Mouse (Mus musculus) liver, postnatal 0 days (tissue): ENCODE results near the gene Tmem135. TPM values are rescaled to one million over a fixed set of nuclear protein-coding genes. Genes with fewer than 3 reads are reported as not detected.

ENCODE experiments used
- ATAC-seq: fragments of 200-750 bp; cut with Nextera tagmentation; 2 replicates; pipeline ENCODE4 v1.8.0; 2017; ENCODE audit warnings: mild to moderate bottlenecking, moderate library complexity
- DNase-seq: peaks from one replicate; pipeline ENCODE4 v3.0.0-alpha.2; 2016
- H3K27ac ChIP-seq: fragments of 300-500 bp; sonication (generic); 2 replicates; pipeline ENCODE4 v1.5.1; 2014; ENCODE audit warnings: antibody characterized with exemption, moderate library complexity, mild to moderate bottlenecking, low read depth
- H3K27me3 ChIP-seq: fragments of 300-500 bp; sonication (generic); 2 replicates; pipeline ENCODE4 v1.6.1; 2014; ENCODE audit warnings: low read length, control low read depth, mixed read lengths; ENCODE audit not compliant: insufficient read depth
- H3K36me3 ChIP-seq: fragments of 300-500 bp; sonication (generic); replicated peaks from 2 replicates; pipeline ENCODE4 v1.6.1; 2014; ENCODE audit warnings: mild to moderate bottlenecking, control low read depth, low read length, moderate library complexity, mixed read lengths; ENCODE audit not compliant: insufficient read depth
- H3K4me1 ChIP-seq: fragments of 300-500 bp; sonication (generic); 2 replicates; pipeline ENCODE4 v1.6.1; 2014; ENCODE audit warnings: antibody characterized with exemption, mild to moderate bottlenecking, control low read depth; ENCODE audit not compliant: insufficient read depth
- H3K4me2 ChIP-seq: fragments of 300-500 bp; sonication (generic); 2 replicates; pipeline ENCODE4 v1.6.1; 2014; ENCODE audit warnings: low read depth, mild to moderate bottlenecking, low read length, moderate library complexity, mixed read lengths
- H3K4me3 ChIP-seq: fragments of 300-500 bp; sonication (generic); 2 replicates; pipeline ENCODE4 v1.5.1; 2014; ENCODE audit warnings: low read depth, low read length
- H3K9ac ChIP-seq: fragments of 300-500 bp; sonication (generic); replicated peaks from 2 replicates; pipeline ENCODE4 v1.6.1; 2014; ENCODE audit warnings: mild to moderate bottlenecking, moderate library complexity
- H3K9me3 ChIP-seq: fragments of 300-500 bp; sonication (generic); 2 replicates; pipeline ENCODE4 v1.6.1; 2016; ENCODE audit warnings: mild to moderate bottlenecking, control low read depth, low read length, mixed read lengths
- CTCF ChIP-seq: sonication (generic); IDR thresholded peaks from 2 replicates; pipeline ENCODE4 v1.5.1; 2016; ENCODE audit warnings: antibody characterized with exemption, low read depth
- EP300 ChIP-seq: IDR thresholded peaks from 2 replicates; pipeline ENCODE4 v1.6.1; 2016; ENCODE audit warnings: antibody characterized with exemption, low read depth, mild to moderate bottlenecking
- WGBS: fragments of 180-500 bp; shearing (Covaris S2); extraction: QIAGEN DNeasy Blood & Tissue Kit; methylation state at CpG from one replicate; pipeline ENCODE4 v1.1.7; 2014; ENCODE audit not compliant: insufficient replicate concordance; 5-methylcytosine and 5-hydroxymethylcytosine counted together
- polyA plus RNA-seq: library from polyadenylated mRNA; unstranded; fragments of >200 nt; fragmentation: Nextera tagmentation; extraction: Ambion mirVana; gene quantifications from 2 replicates; pipeline ENCODE4 v1.2.1, GENCODE M21; 2015

Gene Tmem135
- polyA plus RNA-seq, 1 experiment from 2014 or later: 31.7 TPM

DNA sequence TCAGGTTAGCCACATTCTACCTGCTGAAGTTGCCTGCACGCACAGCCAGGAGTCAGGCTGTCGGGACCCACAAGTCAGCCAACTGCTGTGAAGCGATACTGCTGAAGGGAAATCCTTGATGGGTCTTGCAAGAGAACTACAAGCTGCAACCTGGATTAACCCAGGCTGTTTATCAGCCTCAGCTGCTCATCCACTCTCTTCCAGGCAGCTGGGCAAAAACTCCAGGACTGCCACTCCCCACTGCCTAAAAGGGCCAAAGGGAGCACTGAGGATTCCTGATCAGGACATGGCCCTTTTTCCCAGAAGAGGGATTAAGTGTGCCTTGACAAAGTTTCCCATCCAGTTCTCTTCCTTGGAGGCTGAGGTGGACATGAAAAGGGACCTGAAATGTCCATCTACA lies 15.0 kb downstream of the Tmem135 start:
- Histone ChIP-seq H3K4me3 (no peak overlapping the region), H3K27ac (no peak overlapping the region), H3K36me3 (no peaks in the 10 kb centered on the region), H3K27me3 (no peaks in the 10 kb centered on the region), H3K4me2 (no peak overlapping the region), H3K9ac (no peak overlapping the region), H3K9me3 (no peaks in the 10 kb centered on the region), H3K4me1 (peaks cover 2% of the 10 kb centered on the region; the same call in 1 of the 2 replicates)
- DNase-seq (peak; percentile 8), ATAC-seq (no peak)
- WGBS: 88% methylated on average over 3 of the region's 3 CpGs
- TF ChIP-seq CTCF (no peak), EP300 (no peak)

GRCm38 (mm10) chr7:89382892-89383291 lies 21.1 kb downstream of the Tmem135 start:
- no peaks in the 10 kb centered on the region for H3K9me3 ChIP-seq
- no peaks in the 10 kb centered on the region for H3K36me3 ChIP-seq
- H3K27me3 ChIP-seq: no peaks in the 10 kb centered on the region
- H3K27ac ChIP-seq: no peak overlapping the region
- H3K4me3 ChIP-seq: no peak overlapping the region
- TF ChIP-seq EP300 (no peak), CTCF (no peak)
- H3K4me1 ChIP-seq: no peaks in the 10 kb centered on the region
- DNase-seq (no peak), ATAC-seq (no peak)
- no peak overlapping the region for H3K4me2 ChIP-seq
- 84% methylated on average over 3 of the region's 3 CpGs for WGBS
- H3K9ac ChIP-seq: no peak overlapping the region

DNA sequence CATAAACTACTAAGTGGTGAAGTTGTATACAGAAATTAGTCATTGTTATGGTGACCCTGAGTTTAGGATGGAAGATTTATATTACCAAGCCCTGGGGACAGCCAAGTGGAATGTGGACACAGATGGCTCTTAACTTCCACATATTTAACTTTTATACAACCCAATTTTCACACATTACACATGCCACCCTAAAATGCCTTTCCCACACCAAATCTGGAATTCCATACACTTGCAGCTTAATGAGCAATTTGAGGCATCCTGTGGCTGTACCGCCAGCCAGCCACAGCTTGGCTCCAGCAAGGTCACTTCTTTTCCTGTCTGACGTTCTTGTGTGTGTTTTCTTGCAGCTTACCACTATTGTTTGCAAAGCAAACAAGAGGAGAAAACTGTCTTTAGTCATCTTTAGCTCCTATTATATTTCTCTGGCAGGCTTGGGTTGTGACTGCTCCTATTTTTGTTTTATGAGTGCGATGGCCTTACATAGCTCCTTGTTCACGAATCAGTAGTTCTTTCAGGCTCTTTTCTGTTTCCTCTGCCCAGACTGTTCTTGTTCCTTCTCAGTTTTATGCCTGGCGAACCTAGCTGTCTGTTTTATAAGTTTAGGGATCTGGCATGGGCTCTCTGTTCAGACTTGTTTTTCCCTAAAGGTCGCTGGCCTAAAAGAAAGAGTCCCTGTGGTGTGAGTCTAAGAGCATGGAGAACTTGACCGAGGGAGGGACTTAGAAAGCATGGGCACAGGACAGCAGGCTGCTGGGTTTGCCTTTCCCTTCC lies 22.9 kb downstream of the Tmem135 start:
- H3K4me3 ChIP-seq: no peak overlapping the region
- H3K27me3 ChIP-seq: no peaks in the 10 kb centered on the region
- H3K9ac ChIP-seq: no peak overlapping the region
- H3K27ac ChIP-seq: 0 out of 2 replicates have a peak overlapping the region, but pooled peaks have one; percentile 13
- no peaks in the 10 kb centered on the region for H3K36me3 ChIP-seq
- WGBS: 36% methylated on average over 7 of the region's 7 CpGs
- H3K4me1 ChIP-seq: no peaks in the 10 kb centered on the region
- TF ChIP-seq EP300: no peak
- no peak for TF ChIP-seq CTCF
- no peaks in the 10 kb centered on the region for H3K9me3 ChIP-seq
- DNase-seq (no peak), ATAC-seq (no peak)
- H3K4me2 ChIP-seq: no peak overlapping the region

DNA sequence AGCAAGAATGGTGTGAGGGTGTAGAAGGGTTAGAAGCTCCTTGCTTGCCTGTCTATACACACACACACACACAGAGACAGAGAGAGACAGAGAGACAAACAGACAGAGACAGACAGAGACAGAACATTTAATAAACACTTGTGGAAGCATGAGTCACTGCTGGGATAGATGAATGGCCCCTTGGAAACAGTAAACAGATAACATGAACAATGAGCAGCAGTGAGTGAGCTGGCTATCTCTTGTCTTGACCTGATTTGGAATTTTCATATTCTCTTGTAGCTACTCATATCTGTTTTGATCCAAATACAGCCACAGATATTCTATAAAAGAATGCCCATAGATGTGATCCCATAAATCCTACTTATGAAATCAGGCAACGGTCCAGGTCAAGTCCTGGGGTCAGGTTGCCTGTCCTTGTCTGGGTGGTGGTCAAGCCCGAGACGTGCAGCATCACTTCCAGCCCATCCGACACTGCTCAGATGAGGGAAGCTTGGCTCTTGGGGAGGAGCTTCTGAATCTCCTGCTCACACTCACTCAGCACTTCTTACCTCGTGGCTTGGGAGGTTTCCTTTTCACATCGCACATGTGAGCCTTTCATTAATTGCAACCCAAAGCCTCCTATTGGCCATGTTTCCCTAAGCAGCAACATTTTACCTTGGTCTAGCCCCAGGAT lies 32.3 kb downstream of the Tmem135 start:
- Histone ChIP-seq H3K9me3 (no peaks in the 10 kb centered on the region), H3K4me3 (no peak overlapping the region), H3K9ac (no peak overlapping the region), H3K4me1 (peaks cover 5% of the 10 kb centered on the region), H3K27ac (no peak overlapping the region), H3K36me3 (no peaks in the 10 kb centered on the region), H3K27me3 (no peaks in the 10 kb centered on the region), H3K4me2 (no peak overlapping the region)
- WGBS: 59% methylated on average over 6 of the region's 6 CpGs
- DNase-seq (peak; percentile 10), ATAC-seq (peak; percentile 61)
- no peak for TF ChIP-seq EP300
- no peak for TF ChIP-seq CTCF

- ATAC-seq: no peak
- DNase-seq: peak; percentile 29
These were observed 33.1 kb downstream of the Tmem135 start for GRCm38 (mm10) chr7:89370917-89371316.

DNA sequence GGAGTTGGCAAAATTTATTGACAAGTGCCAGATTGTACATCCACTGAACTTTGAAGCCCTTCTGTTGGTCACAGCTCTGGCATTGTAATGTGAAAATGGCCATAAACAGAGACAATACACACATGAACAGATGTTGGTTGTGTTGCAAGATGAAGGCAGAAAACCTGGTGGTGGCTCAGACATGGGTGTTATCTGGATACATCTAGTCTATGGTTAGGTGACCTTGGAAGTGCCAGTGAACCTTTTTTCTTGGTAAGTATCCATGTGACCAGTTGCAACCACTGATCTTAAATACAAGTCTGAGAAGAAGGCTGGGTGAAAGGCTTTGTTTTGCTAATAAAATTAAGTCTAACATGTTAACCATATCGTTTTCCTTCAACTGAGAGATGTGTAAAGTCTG lies 33.9 kb downstream of the Tmem135 start:
- Histone ChIP-seq H3K27me3 (no peaks in the 10 kb centered on the region), H3K4me1 (peaks cover 5% of the 10 kb centered on the region), H3K9ac (no peak overlapping the region), H3K4me3 (no peak overlapping the region), H3K36me3 (no peaks in the 10 kb centered on the region), H3K9me3 (no peaks in the 10 kb centered on the region), H3K27ac (no peak overlapping the region), H3K4me2 (no peak overlapping the region)
- WGBS: 75% methylated on average over 1 of the region's 1 CpGs
- ATAC-seq (no peak), DNase-seq (no peak)
- TF ChIP-seq EP300 (no peak), CTCF (no peak)

More at GRCm38 (mm10) chr7:89370917-89371316, 33.1 kb downstream of the Tmem135 start:
- H3K4me3 ChIP-seq: no peak overlapping the region
- TF ChIP-seq EP300 (no peak), CTCF (peak; percentile 67)
- no peaks in the 10 kb centered on the region for H3K9me3 ChIP-seq
- no peak overlapping the region for H3K9ac ChIP-seq
- H3K27me3 ChIP-seq: no peaks in the 10 kb centered on the region
- H3K36me3 ChIP-seq: no peaks in the 10 kb centered on the region
- no peak overlapping the region for H3K27ac ChIP-seq
- peaks cover 5% of the 10 kb centered on the region for H3K4me1 ChIP-seq
- H3K4me2 ChIP-seq: no peak overlapping the region
- WGBS: 18% methylated on average over 1 of the region's 1 CpGs
